Mouse (Mus musculus): ENCODE results near the gene Usp29.

GRCm38 (mm10) chr7:6791286-6792065 lies 61.1 kb downstream of the Usp29 start:
- no peak for TF ChIP-seq POLR2A (IDR thresholded peaks at IDR 0.05; ENCODE audit: extremely low read depth, insufficient read depth, low read length)
- no peak for TF ChIP-seq CTCF (IDR thresholded peaks at IDR 0.05; ENCODE audit: low read depth, low read length)
